Mouse (Mus musculus) lung, postnatal 4 days (tissue): ENCODE measurements at regions not wholly inside any gene's neighbourhood (a gene's known extent, or its start where the extent isn't known, plus 50 kb on each side); places are given as distances from the start of the nearest gene placed in this dataset.

Source experiments
- DNase-seq, 2 experiments: peaks; one replicate each; pipeline ENCODE4 v3.0.0; 2021

GRCm38 (mm10) chr11:7317409-7317970, 103.8 kb upstream of the Igfbp3 start:
- no peak for DNase-seq

GRCm38 (mm10) chr11:7296252-7296651, 82.5 kb upstream of the Igfbp3 start:
- no peak for DNase-seq

DNA sequence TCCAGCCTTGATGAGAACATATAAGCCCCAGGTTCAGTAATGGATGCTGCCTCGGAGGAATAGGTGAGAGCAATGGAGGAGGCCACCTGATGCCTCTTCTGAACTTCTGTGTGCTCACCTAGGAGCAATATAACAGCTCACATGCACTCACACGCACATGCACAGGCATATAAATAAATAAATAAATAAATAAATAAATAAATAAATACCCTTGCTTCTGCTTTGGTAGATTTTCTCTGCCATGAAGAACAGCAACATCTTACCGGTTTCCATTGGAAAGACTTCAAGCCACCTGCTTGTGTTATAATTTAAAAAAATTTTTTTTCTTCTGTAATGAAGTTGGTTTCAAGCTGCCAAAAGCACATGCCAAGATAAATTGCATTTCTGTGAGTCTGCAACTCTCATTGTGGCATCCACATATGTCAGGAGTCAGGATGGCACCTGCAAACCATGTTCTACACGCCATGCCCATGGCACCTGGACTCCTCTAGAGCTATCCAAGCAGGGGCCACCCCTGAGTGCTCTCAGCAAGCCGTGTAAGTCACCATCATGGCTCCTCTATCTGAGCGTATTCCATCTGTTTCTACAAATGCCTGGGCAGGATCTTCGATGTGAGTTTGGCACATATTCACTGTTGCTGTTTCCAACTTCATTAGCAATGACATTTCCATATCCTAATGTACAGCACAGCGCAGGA, 75.7 kb upstream of the Igfbp3 start:
- DNase-seq: no peak

DNA sequence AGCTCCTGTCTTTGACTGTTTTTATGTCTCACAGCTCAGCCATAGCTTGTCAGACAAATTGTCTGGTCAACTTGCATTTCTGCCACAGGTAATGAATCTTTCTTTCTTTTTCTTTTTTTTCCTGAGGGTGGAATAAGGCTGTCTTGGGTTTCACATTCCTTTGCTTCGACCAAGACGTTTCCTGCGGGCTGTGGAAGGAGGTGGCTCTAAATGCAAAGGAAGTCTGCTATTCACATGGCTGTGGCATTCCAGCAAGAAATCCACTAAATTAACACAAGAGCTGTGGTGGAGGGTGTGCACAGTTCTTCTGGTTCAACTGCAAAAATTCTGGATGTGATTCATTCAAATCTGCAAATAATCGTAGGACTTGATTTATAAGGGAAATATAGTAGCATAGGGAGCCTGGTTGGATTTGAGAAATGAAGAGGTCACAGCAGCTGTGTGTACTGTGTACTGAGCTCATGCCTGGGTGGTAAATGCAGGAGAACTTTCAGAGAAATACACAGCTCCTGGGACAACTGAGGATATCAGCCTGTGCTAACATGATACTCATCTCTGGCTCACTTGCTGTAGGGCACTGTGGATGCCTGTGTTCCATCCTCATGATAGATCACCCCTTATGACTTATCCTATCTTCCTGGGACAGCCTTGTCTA, 71.2 kb upstream of the Igfbp3 start:
- DNase-seq: no peak

DNA sequence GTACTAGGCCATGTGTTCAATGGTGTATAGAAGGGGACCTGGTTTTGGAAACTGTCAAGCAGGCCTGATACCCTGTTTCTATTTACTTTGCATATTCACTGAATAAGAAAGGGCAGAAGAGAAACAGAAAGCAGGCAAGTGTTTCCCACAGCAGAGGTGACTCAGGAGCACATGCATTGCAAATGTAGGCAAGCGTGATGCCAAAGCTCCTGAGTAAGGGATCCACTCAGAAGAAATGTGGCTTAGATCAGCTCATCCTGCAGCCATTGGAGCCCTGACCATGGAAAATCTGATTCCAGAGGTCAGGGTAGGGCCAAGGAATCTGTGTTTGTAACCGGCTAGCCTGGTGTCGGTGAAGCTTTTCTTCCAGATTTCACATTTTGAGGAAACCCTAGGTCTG, 69.3 kb upstream of the Igfbp3 start:
- no peak for DNase-seq

- no peak for DNase-seq
Observed at GRCm38 (mm10) chr11:7282188-7282587, 68.5 kb upstream of the Igfbp3 start.

DNA sequence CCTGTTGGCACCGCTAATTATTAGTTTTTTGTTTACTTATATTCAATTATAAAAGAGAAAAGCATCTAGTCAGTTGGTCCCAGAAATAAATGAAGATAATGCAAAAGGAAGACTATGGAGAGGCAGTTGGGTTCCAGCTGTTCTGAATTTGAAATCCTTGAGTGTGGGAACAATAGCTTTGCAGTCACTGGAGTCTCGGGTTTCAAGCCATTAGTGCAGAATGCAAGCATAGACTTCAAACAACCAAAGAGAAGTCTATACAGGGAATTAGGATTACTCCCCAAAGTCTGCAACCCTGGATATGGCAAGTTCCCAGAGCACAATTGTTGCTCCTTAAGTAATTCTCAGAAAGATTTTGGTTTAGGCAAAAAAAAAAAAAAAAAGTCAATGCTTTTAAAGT, 67.9 kb upstream of the Igfbp3 start:
- no peak for DNase-seq

- no peak for DNase-seq
Observed at GRCm38 (mm10) chr11:7279891-7280290, 66.2 kb upstream of the Igfbp3 start.

GRCm38 (mm10) chr11:7272543-7272942, 58.8 kb upstream of the Igfbp3 start:
- no peak for DNase-seq

- DNase-seq: no peak
Observed at GRCm38 (mm10) chr11:7270916-7271315, 57.2 kb upstream of the Igfbp3 start.

- no peak for DNase-seq
Observed at GRCm38 (mm10) chr11:7263971-7264370, 50.2 kb upstream of the Igfbp3 start.
